Mouse (Mus musculus) spleen, adult 2 months (tissue): Measurements from ENCODE around the gene Cngb1.

Source experiments
- CTCF ChIP-seq: fragments of 200-500 bp; IDR thresholded peaks from 2 replicates; pipeline ENCODE4 v1.5.1; 2011; ENCODE audit warnings: mild to moderate bottlenecking, inconsistent platforms; ENCODE audit not compliant: insufficient read depth, insufficient read length, insufficient replicate concordance; ENCODE audit errors: extremely low read depth
- POLR2A ChIP-seq: fragments of 200-500 bp; IDR thresholded peaks from 2 replicates; pipeline ENCODE4 v1.6.1; 2011; ENCODE audit warnings: low read depth, low read length, inconsistent platforms

- TF ChIP-seq POLR2A (no peak), CTCF (no peak)
Measured at GRCm38 (mm10) chr8:95262181-95262580, 44.2 kb downstream of the Cngb1 start.
